17 mouse cellular contexts compared by ENCODE assay signal in genomic region chr3:85636716-85637447, GRCm38 (mm10).
A peak's percentile ranks its signal among the peaks of the same experiment; 100 is the strongest.
DNase-seq lines count a peak whose midpoint lies in the region; ATAC-seq and TF ChIP-seq lines count a peak whose summit lies in the region.
"Had no signal": no experiment of that assay in that cellular context is flagged by ENCODE, and none has a peak within 500 bp of the region (broad histone marks: within the 10 kb centered on the region; RNA-seq: fewer than 3 reads in every experiment).

No protein-coding gene starts in this region.

- H3K9me3 ChIP-seq in heart, postnatal 0 days (replicated peaks; ENCODE audit: control insufficient read depth, low read length): no peaks in the 10 kb centered on the region
- H3K9me3 ChIP-seq: forebrain, embryonic 10.5 days; liver, embryonic 15.5 days had no signal

- H3K36me3 ChIP-seq in heart, postnatal 0 days (replicated peaks; ENCODE audit: control insufficient read depth, insufficient read depth, low read length): no peaks in the 10 kb centered on the region
- H3K36me3 ChIP-seq: liver, embryonic 15.5 days had no signal

- no peak for TF ChIP-seq CTCF in layer of hippocampus, adult 2 months (conservative IDR thresholded peaks at IDR 0.05)
- TF ChIP-seq CTCF in heart, postnatal 0 days (IDR thresholded peaks at IDR 0.05; ENCODE audit: low read depth): no peak

- no peak for DNase-seq in layer of hippocampus, adult 2 months (ENCODE audit: low spot score in 2 of 2)
- DNase-seq in layer of hippocampus, adult 11-12 months (ENCODE audit: low spot score): no peak
- DNase-seq in NIH3T3 (ENCODE audit: low read depth): peak; percentile 57
- peak; percentile 4 to 28 for DNase-seq in heart, adult 9 months (ENCODE audit: low spot score in 2 of 2)
- DNase-seq in heart, postnatal 0 days (ENCODE audit: low spot score): peak; percentile 72
- DNase-seq in urinary bladder, postnatal 14 days (ENCODE audit: low spot score): no peak
- DNase-seq: adrenal gland, postnatal 36 days; cerebellum, adult 9-10 months; gastrocnemius, postnatal 25 days; kidney, adult 11 months; kidney, postnatal 10 days; lung, postnatal 10 days; thymus, postnatal 25 days had no signal

- H3K4me2 ChIP-seq in heart, postnatal 0 days (ENCODE audit: low read depth, low read length): no peak overlapping the region
- H3K4me2 ChIP-seq: hindbrain, embryonic 14.5 days; liver, embryonic 15.5 days had no signal

- 0 out of 2 replicates have a peak, but pooled peaks have one; percentile 31 for TF ChIP-seq EP300 in heart, postnatal 0 days (IDR thresholded peaks at IDR 0.05; ENCODE audit: low read depth)

- no peaks in the 10 kb centered on the region for H3K27me3 ChIP-seq in heart, postnatal 0 days (ENCODE audit: control insufficient read depth, insufficient read depth, low read length)
- H3K27me3 ChIP-seq: liver, embryonic 15.5 days had no signal

- 44% methylated on average over 5 of the region's 5 CpGs for WGBS in heart, postnatal 0 days

- peaks cover 28% of the 10 kb centered on the region for H3K4me1 ChIP-seq in heart, postnatal 0 days (ENCODE audit: control insufficient read depth, insufficient read depth)
- H3K4me1 ChIP-seq: forebrain, embryonic 10.5 days; liver, embryonic 15.5 days had no signal

- H3K4me3 ChIP-seq in layer of hippocampus, adult 2 months: no peak overlapping the region
- H3K4me3 ChIP-seq in heart, postnatal 0 days (ENCODE audit: low read depth, low read length): no peak overlapping the region
- H3K4me3 ChIP-seq: forebrain, embryonic 10.5 days; liver, embryonic 15.5 days had no signal

- H3K9ac ChIP-seq in heart, postnatal 0 days (replicated peaks; ENCODE audit: low read depth, low read length): peak overlapping the region; percentile 18; the same call in 1 of the 2 replicates
- H3K9ac ChIP-seq: hindbrain, embryonic 14.5 days; liver, embryonic 15.5 days had no signal

- peak; percentile 67 for ATAC-seq in heart, postnatal 0 days (ENCODE audit: insufficient read depth, low read depth)
- no peak for ATAC-seq in granulocyte monocyte progenitor cell, adult 5-6 weeks (replicated peaks; ENCODE audit: poor library complexity, severe bottlenecking)

- peak overlapping the region; percentile 46; the same call in 1 of the 2 replicates for H3K27ac ChIP-seq in layer of hippocampus, adult 2 months
- H3K27ac ChIP-seq in heart, postnatal 0 days (ENCODE audit: low read depth): peak overlapping the region; percentile 88
- H3K27ac ChIP-seq: forebrain, embryonic 10.5 days; hindbrain, embryonic 14.5 days; liver, embryonic 15.5 days had no signal

Comparison
In these comparisons a context has a peak if more than half of its experiments do, and no peak if none do; other contexts are left out.
1. DNase-seq: peak in NIH3T3 (single experiment), heart, adult 9 months (2 of 2) and heart, postnatal 0 days (single experiment); none in layer of hippocampus, adult 2 months (0 of 2), layer of hippocampus, adult 11-12 months (single experiment) and urinary bladder, postnatal 14 days (single experiment).